Mouse (Mus musculus) left cerebral cortex, adult 18-20 months (tissue): Measurements from ENCODE around the gene Rin2. TPM values are rescaled to one million over a fixed set of nuclear protein-coding genes. Genes with fewer than 3 reads are reported as not detected.

Experiments
- DNase-seq, 2 experiments: peaks; one replicate each; pipeline ENCODE4 v3.0.0; 2021 to 2022; ENCODE audit warnings: low spot score in 2 of 2, mixed read lengths in 1 of 2
- total RNA-seq, 2 experiments: library from RNA; stranded (reverse); gene quantifications; 2 replicates each; pipeline ENCODE4 v1.2.3; 2021

Rin2 gene
- total RNA-seq, 2 experiments from 2014 or later, result 19.1 to 31.7 TPM

GRCm38 (mm10) chr2:145730189-145730880 lies 55.3 kb downstream of the Rin2 start:
- no peak for DNase-seq

GRCm38 (mm10) chr2:145730905-145731304 lies 55.9 kb downstream of the Rin2 start:
- DNase-seq, result no peak

GRCm38 (mm10) chr2:145735079-145735478 lies 60.1 kb downstream of the Rin2 start:
- no peak for DNase-seq

GRCm38 (mm10) chr2:145736543-145736942 lies 61.5 kb downstream of the Rin2 start:
- DNase-seq, result no peak

DNA sequence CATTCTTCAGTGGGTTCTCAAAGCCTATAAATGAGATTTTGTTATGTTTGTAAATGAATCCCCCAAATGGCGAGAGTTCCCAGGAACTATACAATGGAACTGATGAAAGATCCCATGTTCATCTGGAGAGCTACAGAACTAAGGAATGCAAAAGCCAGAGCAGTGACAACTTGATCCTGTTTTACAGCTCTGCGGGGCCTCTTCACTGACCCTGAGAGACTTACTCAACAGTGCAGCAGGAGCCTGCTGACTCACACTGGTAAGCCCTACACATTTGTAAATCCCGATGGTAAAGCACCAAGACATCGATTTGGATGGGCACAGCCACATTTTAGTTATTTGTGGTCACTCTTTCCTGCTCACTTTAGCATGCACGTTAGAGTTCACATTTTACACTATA lies 62.2 kb downstream of the Rin2 start:
- DNase-seq, result no peak

GRCm38 (mm10) chr2:145740729-145741128 lies 65.7 kb downstream of the Rin2 start:
- DNase-seq, result no peak

- no peak for DNase-seq
Measured at GRCm38 (mm10) chr2:145742795-145743710, 68.0 kb downstream of the Rin2 start.

DNA sequence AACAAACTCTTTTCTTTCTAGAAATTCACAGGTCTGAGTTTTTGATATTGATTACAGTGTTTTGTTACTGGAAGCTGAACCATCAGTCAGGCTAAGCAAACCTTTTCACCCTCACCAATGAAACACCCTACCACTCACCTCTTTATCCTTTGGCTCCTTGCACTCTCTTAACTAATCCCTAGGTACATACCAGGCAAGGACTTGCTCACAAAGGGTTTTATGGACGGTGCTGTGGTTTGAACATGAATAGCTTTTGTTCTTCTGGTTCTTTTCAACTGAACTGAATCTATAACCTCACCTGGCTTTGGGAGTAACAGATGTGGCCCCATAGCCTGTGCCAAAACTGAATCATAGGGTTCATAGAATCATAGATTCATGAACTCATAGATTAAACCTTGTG lies 71.4 kb downstream of the Rin2 start:
- DNase-seq, result no peak

DNA sequence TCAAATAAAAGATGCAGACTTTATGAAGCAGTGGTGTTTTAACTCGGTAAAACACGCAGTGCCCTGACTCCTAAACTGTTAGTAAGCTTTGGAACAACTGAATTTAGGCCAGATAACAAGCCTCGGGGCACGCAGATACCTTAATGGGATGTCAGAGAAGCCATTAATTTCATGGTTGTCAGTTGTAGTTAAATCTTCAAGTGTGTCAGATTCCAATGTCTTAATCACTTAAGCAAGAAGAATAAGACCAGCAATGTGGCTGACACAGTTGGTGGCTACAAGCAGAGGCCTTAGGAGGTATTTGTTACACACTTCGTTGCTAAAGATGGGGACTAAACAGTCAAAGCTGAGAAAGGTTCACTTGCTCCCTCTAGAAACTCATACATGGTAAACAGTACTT lies 74.6 kb downstream of the Rin2 start:
- DNase-seq, result no peak

DNA sequence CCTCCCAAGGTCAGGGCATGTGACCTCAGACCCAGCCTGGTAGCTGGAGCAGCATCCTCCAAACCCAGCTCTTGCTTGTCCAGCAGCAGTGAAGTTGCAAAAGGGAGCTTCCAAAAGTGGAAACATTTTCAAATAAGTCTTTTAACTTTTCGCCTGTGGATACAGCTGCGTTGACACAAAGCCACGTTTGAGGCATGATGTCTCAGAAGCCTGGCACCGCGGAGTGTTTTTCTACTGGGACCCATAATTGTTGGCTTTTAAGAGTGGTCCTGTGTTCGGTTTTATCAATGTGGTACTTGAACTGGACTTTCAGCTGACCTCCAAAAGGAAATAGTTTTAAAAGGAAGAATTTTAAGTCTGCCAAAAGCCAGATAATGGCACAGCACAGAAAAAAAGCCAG lies 77.6 kb downstream of the Rin2 start:
- no peak for DNase-seq

DNA sequence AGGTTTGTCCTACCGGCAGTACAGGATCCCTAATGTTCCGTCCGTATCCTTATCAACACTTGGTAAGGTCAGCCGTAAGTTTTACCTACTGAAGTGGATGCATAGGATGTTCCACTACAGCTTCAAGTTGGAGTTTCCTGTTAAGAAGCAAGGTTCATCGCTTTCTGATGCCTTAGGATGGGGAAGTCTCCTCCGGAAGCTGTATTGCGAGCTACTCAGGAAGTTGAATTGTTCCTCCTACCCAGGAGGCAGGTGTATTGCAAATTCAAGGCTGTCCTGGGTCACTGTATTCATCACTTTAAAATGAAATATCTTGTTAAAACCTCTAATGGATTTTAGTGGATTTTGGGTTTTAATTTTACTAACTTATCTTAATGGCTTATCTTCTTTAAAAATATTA lies 79.0 kb downstream of the Rin2 start:
- DNase-seq, result no peak

- DNase-seq, result no peak
Measured at GRCm38 (mm10) chr2:145755864-145756822, 81.1 kb downstream of the Rin2 start.

- no peak for DNase-seq
Measured at GRCm38 (mm10) chr2:145760121-145760520, 85.1 kb downstream of the Rin2 start.

DNA sequence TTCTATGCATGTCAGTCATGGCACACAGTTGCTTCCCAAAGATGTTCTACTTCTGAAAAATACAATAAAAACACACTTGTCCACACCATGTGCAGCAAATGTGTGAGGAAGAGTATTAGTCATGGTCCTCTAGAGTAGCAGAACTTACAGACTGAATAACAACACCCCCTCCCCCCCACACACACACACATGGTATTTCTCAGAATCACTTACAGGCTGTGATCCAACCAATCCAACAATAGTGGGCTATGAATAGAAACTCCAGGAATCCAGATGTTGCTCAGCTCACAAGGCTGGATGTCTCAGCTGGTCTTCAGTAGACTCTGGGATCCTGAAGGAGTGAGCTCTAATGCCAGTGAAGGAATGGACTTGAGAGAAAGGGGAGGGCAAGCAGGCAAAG lies 86.4 kb downstream of the Rin2 start:
- no peak for DNase-seq

DNA sequence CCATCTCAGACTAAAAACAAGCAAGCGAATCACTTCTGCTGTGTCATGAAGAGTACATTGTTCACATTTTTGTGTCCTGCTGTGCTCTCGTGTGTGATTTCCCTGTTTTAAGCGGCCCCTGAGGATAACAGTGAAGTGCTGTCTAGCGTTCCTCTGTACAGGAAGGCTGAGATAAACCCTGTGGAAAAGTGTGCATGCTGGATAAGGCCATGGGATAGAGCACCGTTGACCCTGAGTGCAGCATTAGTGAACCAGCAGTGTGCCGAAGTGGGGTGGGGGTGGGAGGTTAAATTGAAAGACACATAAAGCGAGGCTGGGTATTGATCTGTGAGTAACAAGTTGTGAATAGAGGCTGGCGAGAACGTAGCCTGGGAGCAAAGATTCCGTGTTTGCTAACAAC lies 94.9 kb downstream of the Rin2 start:
- no peak for DNase-seq

GRCm38 (mm10) chr2:145770730-145771536 lies 95.9 kb downstream of the Rin2 start:
- DNase-seq, result no peak

GRCm38 (mm10) chr2:145783247-145783646 lies 108.2 kb downstream of the Rin2 start:
- no peak for DNase-seq

DNA sequence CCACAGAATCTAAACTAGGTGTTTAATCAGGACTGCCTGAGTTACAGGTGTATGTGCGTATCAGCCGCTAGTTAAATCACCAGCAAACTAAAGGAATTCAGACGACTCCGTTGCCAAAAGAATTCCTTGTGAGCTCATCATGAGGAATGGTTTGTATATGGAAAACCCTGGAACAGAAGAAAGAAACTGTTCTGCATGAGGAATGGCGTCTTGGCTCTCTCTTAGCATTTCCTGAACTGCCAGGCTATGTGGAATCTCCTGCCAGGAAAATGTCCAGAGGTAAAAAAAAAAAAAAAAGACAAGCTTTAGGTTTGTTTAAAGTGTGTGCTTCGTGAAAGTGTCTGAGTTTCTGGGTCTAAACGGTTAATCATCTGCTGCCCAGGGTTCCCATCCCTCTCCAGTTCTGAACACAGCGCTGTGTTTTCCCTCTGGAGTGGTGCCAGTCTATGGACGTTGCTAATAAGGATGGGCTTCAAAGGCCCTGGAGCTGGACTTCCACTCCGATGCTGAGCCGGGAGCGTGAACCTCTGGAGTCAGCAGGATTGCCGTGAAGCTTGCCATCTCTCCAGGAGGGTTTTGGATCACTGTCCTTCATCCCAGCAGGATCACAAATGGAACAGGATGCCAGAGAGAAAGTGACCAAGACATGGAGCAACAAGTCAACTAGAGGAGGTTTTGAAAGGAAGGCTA lies 109.4 kb downstream of the Rin2 start:
- DNase-seq, result no peak

GRCm38 (mm10) chr2:145784964-145785363 lies 109.9 kb downstream of the Rin2 start:
- no peak for DNase-seq
